Mouse (Mus musculus) retina, postnatal 1 day (tissue): ENCODE data around the gene Akr1a1.

Experiments
- DNase-seq: peaks from one replicate; pipeline ENCODE4 v3.0.0-alpha.2; 2012

Gene Akr1a1

GRCm38 (mm10) chr4:116655658-116656057, 4.2 kb upstream of the Akr1a1 start:
- DNase-seq = no peak

- DNase-seq = no peak
Measured at GRCm38 (mm10) chr4:116655100-116655499, 3.6 kb upstream of the Akr1a1 start.

- no peak for DNase-seq
Measured at GRCm38 (mm10) chr4:116653228-116653627, 1.7 kb upstream of the Akr1a1 start.

GRCm38 (mm10) chr4:116651797-116652135, 286 bp upstream of the Akr1a1 start:
- no peak for DNase-seq

- DNase-seq = no peak
Measured at GRCm38 (mm10) chr4:116650365-116650764, 1.1 kb downstream of the Akr1a1 start.

GRCm38 (mm10) chr4:116649411-116649810, 2.1 kb downstream of the Akr1a1 start:
- DNase-seq = no peak

GRCm38 (mm10) chr4:116645624-116646023, 5.9 kb downstream of the Akr1a1 start:
- DNase-seq = no peak

GRCm38 (mm10) chr4:116644326-116644725, 7.2 kb downstream of the Akr1a1 start:
- peak; percentile 63 for DNase-seq

- no peak for DNase-seq
Measured at GRCm38 (mm10) chr4:116642071-116642470, 9.4 kb downstream of the Akr1a1 start.

- DNase-seq = no peak
Measured at GRCm38 (mm10) chr4:116638821-116639220, 12.7 kb downstream of the Akr1a1 start.

GRCm38 (mm10) chr4:116635197-116635596, 16.3 kb downstream of the Akr1a1 start:
- DNase-seq = no peak

- DNase-seq = peak; percentile 92
Measured at GRCm38 (mm10) chr4:116627722-116628662, 23.5 kb downstream of the Akr1a1 start, which contains the start of gene Nasp. TSS of gene Nasp (minus strand) at chr4:116627941.

- peak; percentile 96 for DNase-seq
Measured at GRCm38 (mm10) chr4:116627359-116627716, 24.1 kb downstream of the Akr1a1 start.

GRCm38 (mm10) chr4:116626658-116627358, 24.7 kb downstream of the Akr1a1 start:
- peak; percentile 95 for DNase-seq

- DNase-seq = no peak
Measured at GRCm38 (mm10) chr4:116624831-116625230, 26.6 kb downstream of the Akr1a1 start.

- no peak for DNase-seq
Measured at GRCm38 (mm10) chr4:116615237-116615636, 36.2 kb downstream of the Akr1a1 start.

- no peak for DNase-seq
Measured at GRCm38 (mm10) chr4:116612621-116613020, 38.9 kb downstream of the Akr1a1 start.

GRCm38 (mm10) chr4:116596978-116597881, 54.2 kb downstream of the Akr1a1 start:
- peak; percentile 94 for DNase-seq

- DNase-seq = peak; percentile 2
Measured at GRCm38 (mm10) chr4:116596379-116596778, 55.1 kb downstream of the Akr1a1 start, which contains the start of gene Ccdc17. TSS of gene Ccdc17 (plus strand) at chr4:116596654.

GRCm38 (mm10) chr4:116595793-116596192, 55.7 kb downstream of the Akr1a1 start:
- no peak for DNase-seq
